Mouse (Mus musculus) heart, adult 8-10 months (tissue): Measurements from ENCODE around the gene Fbxl4. TPM values are rescaled to one million over a fixed set of nuclear protein-coding genes. Genes with fewer than 3 reads are reported as not detected.
"Not testable (repeated sequence)": the region's sequence is repeated elsewhere in the genome, so short reads cannot be mapped to it uniquely, and the experiment has no call there.

Experiments used
- DNase-seq: peaks from one replicate; pipeline ENCODE4 v3.0.0; 2022; ENCODE audit warnings: low spot score
- total RNA-seq, 4 experiments: library from RNA; stranded (reverse); gene quantifications; 2 replicates each; pipeline ENCODE4 v1.2.4; 2022

The Fbxl4 gene
- 10 to 100 TPM in 3 of 4 experiments, 1 to 10 TPM in 1; 9.1 to 12.0 (median 10.6) TPM for total RNA-seq

DNA sequence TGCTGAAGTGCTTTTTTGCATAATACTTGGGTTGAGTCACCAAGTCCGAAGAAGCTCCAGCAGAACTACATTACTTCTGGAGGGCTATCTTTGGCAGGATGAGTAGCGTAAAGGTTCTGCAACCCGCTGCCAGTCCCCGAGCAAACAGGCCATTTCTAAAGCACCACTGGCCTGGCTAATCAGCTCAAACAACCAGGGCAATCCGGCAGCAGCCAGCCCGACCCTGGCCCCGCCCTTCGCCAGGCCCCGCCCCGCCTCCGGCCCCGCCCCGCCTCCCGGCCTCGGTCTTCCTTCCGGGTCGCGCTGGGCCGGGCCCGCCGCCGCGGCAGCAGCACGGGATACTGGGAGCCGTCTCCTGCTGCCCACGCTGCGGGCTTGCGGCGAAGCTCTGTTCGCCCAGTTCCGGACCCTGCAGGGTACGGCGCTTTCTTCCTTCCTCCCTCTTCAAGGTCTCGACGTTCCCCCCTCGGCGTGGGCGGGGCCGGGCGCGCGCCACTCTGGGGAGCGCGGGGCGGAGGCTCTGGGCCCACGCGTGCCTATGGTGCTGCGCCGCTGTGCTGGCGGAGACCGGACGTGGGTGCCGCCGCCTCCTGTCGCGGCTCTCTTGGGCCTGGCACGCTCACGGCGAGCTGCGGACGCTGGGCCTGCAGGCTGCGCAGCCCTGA is at the start of gene Fbxl4:
Fbxl4 (plus strand) TSS at position 278 of the 665 bp plus-strand sequence.
- peak; percentile 79 for DNase-seq

DNA sequence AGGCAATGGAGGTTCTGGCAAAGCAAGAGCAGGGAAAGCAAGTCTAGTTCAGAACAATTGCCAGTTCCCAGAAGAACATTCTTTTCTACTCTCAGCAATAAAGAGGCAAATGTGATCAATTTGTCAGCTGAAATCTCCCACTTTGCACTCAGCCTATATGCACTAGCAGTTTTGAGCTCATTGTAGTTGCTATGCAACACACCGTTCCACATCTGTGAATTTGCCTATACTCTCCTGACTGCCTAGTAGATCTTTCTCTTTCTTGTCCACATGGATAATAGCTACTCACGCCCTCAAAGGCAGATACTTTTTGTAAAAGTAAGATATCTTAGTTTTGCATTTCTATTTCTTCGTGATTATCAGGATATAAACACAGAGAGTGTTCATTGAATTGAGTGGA is 42.8 kb upstream of the Fbxl4 start:
- no peak for DNase-seq

DNA sequence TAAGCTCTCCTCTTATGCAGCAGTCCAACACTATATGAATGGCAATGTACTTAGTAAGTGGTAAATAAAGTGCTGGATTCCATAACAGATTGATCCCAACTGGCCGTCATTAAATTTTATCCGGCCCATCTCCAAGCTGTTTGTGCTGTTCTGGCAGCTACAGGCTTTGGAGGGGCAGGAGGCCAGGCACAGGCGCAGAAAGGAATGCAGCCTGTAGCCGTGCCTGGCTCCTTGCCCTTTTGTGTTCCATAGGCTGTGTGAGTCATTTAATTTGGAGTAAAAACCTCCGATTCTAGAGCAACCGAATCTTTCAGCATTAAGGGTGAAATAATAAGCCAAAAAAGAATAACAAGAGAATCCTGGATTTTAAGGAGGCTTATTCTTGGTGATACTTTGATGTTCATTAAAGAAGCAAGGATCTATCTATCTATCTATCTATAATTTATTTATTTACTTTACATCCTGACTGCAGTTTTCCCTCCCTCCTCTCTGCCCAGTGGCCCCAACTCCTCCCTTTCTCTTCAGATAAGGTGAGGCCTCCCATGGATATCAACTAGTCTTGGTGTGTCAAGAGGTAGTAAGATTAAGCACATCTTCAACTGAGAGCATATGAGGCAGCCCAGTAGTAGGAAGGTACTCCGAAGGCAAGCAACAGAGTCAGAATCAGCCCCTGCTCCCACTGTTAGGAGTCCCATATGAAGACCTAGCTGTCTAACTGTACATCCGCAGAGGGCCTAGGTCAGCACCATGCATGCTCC is 14.3 kb upstream of the Fbxl4 start:
- no peak for DNase-seq

- not testable (repeated sequence) for DNase-seq
Measured at GRCm38 (mm10) chr4:22349086-22349485, 8.3 kb upstream of the Fbxl4 start.

- DNase-seq = peak; percentile 31
Measured at GRCm38 (mm10) chr4:22357931-22358300, 573 bp downstream of the Fbxl4 start.

DNA sequence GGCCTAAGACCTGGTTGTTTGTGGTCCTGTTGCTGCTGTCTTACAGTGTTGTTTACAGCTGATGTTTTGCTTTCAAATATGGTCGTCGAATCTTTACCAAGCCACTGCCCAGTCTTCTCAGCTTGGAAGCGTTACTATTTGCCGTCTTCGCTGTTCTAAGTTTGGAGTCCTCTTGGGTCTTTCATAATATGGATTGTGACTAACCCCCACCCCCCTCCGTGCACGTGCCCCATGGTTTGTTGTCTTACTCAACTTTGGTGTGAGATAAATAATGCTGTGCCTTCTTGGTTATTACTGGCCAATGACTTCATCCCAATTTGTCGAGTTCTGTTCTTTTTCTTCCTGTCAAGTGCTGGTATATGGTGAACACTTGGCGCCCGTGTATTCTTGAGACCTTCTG is 1.1 kb downstream of the Fbxl4 start:
- no peak for DNase-seq

- no peak for DNase-seq
Measured at GRCm38 (mm10) chr4:22367368-22367767, 10.0 kb downstream of the Fbxl4 start.

DNA sequence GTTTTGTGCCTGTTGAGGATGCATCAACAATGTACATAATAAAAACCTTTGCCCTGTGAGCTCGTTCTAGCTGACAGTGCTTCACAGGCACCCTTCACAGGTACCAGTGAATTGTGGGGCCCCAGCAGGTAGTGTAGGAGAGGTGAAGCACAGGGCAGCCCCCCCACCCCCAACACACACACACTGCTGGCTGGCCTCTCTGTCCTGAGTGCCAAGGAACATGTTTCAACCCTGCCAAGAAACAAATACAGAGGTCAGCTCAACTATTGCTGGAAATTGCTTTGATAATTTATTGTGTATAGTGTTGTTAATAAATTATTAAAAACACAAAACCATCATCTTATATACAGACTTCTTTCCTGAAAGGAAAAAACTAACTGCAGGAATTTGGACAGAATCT is 21.2 kb downstream of the Fbxl4 start:
- no peak for DNase-seq

- DNase-seq = peak; percentile 26
Measured at GRCm38 (mm10) chr4:22380646-22381045, 23.3 kb downstream of the Fbxl4 start.

DNA sequence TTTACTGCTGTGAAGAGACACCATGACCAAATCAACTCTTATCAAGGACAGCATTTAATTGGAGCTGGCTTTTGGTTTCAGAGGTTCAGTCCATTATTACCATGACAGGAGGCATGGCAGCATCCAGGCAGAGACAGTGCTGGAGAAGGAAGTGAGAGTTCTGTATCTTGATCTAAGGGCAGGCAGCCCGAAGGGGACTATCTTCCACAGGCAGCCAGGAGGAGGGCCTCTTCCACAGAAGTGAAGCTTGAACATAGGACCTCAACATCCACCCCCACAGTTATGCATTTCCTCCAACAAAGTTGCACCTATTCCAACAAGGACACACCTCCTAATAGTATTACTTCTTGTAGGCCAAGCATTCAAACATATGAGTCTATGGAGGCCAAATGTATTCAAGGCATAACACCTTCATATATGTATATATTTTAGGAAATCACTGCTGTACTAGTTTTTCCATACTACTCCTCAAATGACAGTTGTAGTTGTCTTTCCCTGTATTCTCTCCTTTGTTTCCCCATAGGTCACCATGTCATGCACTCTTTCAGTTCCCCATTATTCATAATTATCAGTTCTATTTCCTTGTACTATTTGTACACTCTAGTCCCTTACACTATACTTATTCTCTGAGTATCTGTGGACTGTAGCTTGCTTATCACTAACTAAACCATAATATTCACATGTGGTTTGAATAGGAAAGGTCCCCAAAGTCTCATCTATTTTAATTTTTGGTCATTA is 26.4 kb downstream of the Fbxl4 start:
- no peak for DNase-seq

GRCm38 (mm10) chr4:22390045-22390444 is 32.7 kb downstream of the Fbxl4 start:
- DNase-seq = no peak

DNA sequence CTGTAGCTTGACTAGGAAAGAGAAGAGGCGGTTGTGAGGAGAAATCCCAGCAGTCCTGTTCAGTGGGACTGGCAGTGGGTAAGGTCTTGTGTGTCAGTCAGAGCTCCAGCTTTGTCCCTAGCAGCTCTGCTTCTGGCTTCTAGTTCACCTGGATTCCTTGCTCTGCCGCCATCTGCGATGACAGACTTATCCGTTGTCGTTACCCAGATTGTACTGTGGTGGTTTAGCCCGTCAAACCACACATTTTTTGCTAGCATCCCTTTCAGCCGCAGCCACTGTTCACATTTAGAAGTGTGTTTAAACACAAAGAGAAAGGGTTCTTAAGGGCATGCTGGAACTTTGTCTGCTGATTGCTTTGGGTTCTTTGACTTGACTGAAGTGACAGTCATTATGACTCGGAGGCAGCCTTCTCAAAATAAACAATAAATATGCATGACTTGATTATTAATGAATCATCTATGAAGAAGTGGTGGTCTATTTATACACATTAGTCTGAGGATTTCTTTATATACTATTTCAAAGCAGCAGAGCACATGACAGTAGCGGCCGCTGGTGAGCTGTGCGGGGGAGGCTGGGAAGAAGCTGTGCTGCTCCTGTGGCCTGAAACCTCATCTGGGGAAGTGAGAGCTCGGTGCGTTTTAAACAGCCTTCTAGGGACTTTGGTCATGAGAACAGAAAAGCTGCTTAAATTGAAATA is 35.6 kb downstream of the Fbxl4 start:
- DNase-seq = no peak

- DNase-seq = no peak
Measured at GRCm38 (mm10) chr4:22395404-22395803, 38.1 kb downstream of the Fbxl4 start.

GRCm38 (mm10) chr4:22396484-22397000 is 39.2 kb downstream of the Fbxl4 start:
- DNase-seq = no peak

GRCm38 (mm10) chr4:22397003-22397402 is 39.7 kb downstream of the Fbxl4 start:
- no peak for DNase-seq

DNA sequence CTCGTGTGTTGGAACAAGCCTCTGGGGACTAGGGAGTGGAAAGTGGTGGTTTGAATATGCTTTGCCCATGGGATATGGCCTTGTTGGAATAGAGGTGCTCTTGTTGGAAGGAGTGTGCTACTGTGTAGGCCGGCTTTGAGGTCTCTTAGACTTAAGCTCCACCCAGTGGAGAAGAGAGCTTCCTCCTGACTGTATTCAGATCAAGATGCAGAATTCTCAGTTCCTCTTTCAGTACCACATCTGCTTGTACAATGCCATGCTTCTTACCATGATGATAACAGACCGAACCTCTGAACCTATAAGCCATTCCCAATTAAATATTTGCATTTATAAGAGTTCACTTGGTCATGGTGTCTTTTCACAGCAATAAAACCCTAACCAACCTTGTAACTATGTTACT is 44.7 kb downstream of the Fbxl4 start:
- no peak for DNase-seq

GRCm38 (mm10) chr4:22402930-22403329 is 45.6 kb downstream of the Fbxl4 start:
- DNase-seq = no peak

DNA sequence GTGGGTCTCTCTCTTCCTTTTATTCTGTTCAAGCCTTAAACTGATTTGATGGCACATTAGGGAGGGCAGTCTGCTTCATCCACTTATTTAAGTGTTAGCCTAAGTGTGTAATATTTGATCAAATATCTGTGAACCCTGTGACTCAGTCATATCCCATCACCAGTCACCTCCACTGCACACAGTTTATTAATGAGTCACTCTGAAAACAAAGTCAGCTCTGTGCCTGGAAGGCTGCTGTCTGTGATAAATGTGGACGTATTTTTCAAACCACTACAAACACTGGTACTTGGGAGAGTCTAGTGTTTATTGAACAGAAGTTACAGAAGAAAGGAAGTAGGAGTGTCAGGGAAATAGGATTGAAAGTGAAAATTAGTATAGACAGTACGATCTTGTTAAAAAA is 63.3 kb downstream of the Fbxl4 start:
- no peak for DNase-seq

DNA sequence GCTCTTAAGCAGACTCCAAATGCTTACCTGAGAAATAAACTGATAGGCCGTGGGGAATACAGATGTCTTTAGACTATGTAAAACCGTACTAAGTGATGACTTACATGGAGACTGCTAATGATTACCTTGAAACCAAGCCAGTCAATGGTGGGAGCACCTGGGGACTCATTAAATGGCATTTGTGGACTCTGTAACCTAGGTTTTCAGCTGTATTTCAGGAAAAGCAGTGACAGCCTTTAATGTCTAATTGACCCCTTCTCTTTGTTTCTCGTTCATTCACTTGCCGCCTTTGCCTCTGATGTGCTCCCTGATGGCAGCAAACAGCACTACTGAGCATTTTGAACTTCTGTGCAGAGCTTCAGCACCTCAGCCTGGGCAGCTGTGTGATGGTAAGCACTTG is 65.1 kb downstream of the Fbxl4 start:
- no peak for DNase-seq

GRCm38 (mm10) chr4:22428150-22428549 is 70.8 kb downstream of the Fbxl4 start:
- no peak for DNase-seq

DNA sequence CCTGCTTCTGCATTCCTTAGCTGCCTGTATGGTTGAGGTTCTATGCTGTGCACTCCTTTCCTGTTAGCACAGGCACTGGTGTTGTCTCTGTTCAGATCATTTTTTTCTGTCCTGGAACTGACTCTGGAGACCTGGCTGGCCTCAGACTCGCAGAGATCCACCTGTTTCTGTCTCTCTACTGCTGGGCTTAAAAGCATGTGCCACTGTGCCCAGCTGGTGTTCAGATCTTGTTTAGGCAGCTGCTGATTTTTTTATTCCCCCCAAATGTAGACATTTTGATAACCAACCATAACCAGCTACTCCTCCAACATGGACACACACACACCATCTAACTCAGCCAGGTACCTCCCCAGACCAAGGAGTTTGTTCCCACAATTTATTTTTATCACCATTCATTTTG is 112.2 kb downstream of the Fbxl4 start:
- DNase-seq = no peak
